Mouse (Mus musculus): ENCODE measurements around the gene Mdp1.

Gene Mdp1

GRCm38 (mm10) chr14:55659960-55660573 lies at the start of gene Mdp1:
Mdp1 (minus strand) TSS chr14:55660508.
- in situ Hi-C loops (cut with MboI; ENCODE audit: unreplicated experiment in 2 of 2), result loop anchor here in 1 of 2 experiments (25.0 kb wide), 1 partner anchor 227 kb away; the partner anchor contains the start of genes Cbln3 and Khnyn

GRCm38 (mm10) chr14:55709509-55709908 lies 49.2 kb upstream of the Mdp1 start:
- in situ Hi-C loops (cut with MboI; ENCODE audit: unreplicated experiment in 2 of 2), result no loop called here

GRCm38 (mm10) chr14:55707397-55707796 lies 47.1 kb upstream of the Mdp1 start:
- in situ Hi-C loops (cut with MboI; ENCODE audit: unreplicated experiment in 2 of 2), result no loop called here

- in situ Hi-C loops (cut with MboI; ENCODE audit: unreplicated experiment in 2 of 2), result no loop called here
These were observed 45.8 kb upstream of the Mdp1 start for GRCm38 (mm10) chr14:55706051-55706600.

- in situ Hi-C loops (cut with MboI; ENCODE audit: unreplicated experiment in 2 of 2), result no loop called here
These were observed 42.5 kb upstream of the Mdp1 start for GRCm38 (mm10) chr14:55702761-55703160.

- in situ Hi-C loops (cut with MboI; ENCODE audit: unreplicated experiment in 2 of 2), result no loop called here
These were observed 40.8 kb upstream of the Mdp1 start for GRCm38 (mm10) chr14:55701131-55701530.

GRCm38 (mm10) chr14:55697226-55697625 lies 36.9 kb upstream of the Mdp1 start:
- in situ Hi-C loops (cut with MboI; ENCODE audit: unreplicated experiment in 2 of 2), result no loop called here

- in situ Hi-C loops (cut with MboI; ENCODE audit: unreplicated experiment in 2 of 2), result loop anchor here in 1 of 2 experiments (10.0 kb wide), 1 partner anchor 215 kb away; the partner anchor contains the start of gene Sdr39u1
These were observed 29.1 kb upstream of the Mdp1 start for GRCm38 (mm10) chr14:55689433-55689832.

- in situ Hi-C loops (cut with MboI; ENCODE audit: unreplicated experiment in 2 of 2), result loop anchor here (5.0 to 10.0 kb wide), 2 partner anchors 60 to 223 kb away; partner anchors contain the start of gene Sdr39u1 (in 1 of the 2)
These were observed 21.8 kb upstream of the Mdp1 start for GRCm38 (mm10) chr14:55682118-55682493.

- in situ Hi-C loops (cut with MboI; ENCODE audit: unreplicated experiment in 2 of 2), result loop anchor here (5.0 to 10.0 kb wide), 2 partner anchors 61 to 223 kb away; partner anchors contain the start of gene Sdr39u1 (in 1 of the 2)
These were observed 21.1 kb upstream of the Mdp1 start, which contains the start of gene Tinf2 for GRCm38 (mm10) chr14:55681160-55682117. Tinf2 (minus strand) TSS chr14:55681820.

GRCm38 (mm10) chr14:55677615-55678014 lies 17.3 kb upstream of the Mdp1 start:
- in situ Hi-C loops (cut with MboI; ENCODE audit: unreplicated experiment in 2 of 2), result no loop called here

GRCm38 (mm10) chr14:55672741-55673060 lies 12.4 kb upstream of the Mdp1 start:
- in situ Hi-C loops (cut with MboI; ENCODE audit: unreplicated experiment in 2 of 2), result loop anchor here in 1 of 2 experiments (25.0 kb wide), 1 partner anchor 215 kb away; the partner anchor contains the start of genes Cbln3 and Khnyn

GRCm38 (mm10) chr14:55671833-55672740 lies 11.8 kb upstream of the Mdp1 start, which contains the start of the genes Gmpr2 and Nedd8:
Gmpr2 (plus strand) TSS chr14:55671941.
Nedd8 (minus strand) TSS chr14:55672124.
- in situ Hi-C loops (cut with MboI; ENCODE audit: unreplicated experiment in 2 of 2), result loop anchor here in 1 of 2 experiments (25.0 kb wide), 1 partner anchor 215 kb away; the partner anchor contains the start of genes Cbln3 and Khnyn

GRCm38 (mm10) chr14:55671486-55671832 lies 11.2 kb upstream of the Mdp1 start:
- in situ Hi-C loops (cut with MboI; ENCODE audit: unreplicated experiment in 2 of 2), result loop anchor here in 1 of 2 experiments (25.0 kb wide), 1 partner anchor 216 kb away; the partner anchor contains the start of genes Cbln3 and Khnyn

GRCm38 (mm10) chr14:55660636-55661035 lies 328 bp upstream of the Mdp1 start:
- in situ Hi-C loops (cut with MboI; ENCODE audit: unreplicated experiment in 2 of 2), result loop anchor here in 1 of 2 experiments (25.0 kb wide), 1 partner anchor 227 kb away; the partner anchor contains the start of genes Cbln3 and Khnyn

- in situ Hi-C loops (cut with MboI; ENCODE audit: unreplicated experiment in 2 of 2), result loop anchor here in 1 of 2 experiments (25.0 kb wide), 1 partner anchor 229 kb away; the partner anchor contains the start of genes Cbln3 and Khnyn
These were observed 2.3 kb downstream of the Mdp1 start for GRCm38 (mm10) chr14:55658011-55658410.

- in situ Hi-C loops (cut with MboI; ENCODE audit: unreplicated experiment in 2 of 2), result loop anchor here in 1 of 2 experiments (25.0 kb wide), 1 partner anchor 230 kb away; the partner anchor contains the start of genes Cbln3 and Khnyn
These were observed 3.4 kb downstream of the Mdp1 start for GRCm38 (mm10) chr14:55656935-55657334.

- in situ Hi-C loops (cut with MboI; ENCODE audit: unreplicated experiment in 2 of 2), result loop anchor here in 1 of 2 experiments (25.0 kb wide), 1 partner anchor 236 kb away; the partner anchor contains the start of genes Cbln3 and Khnyn
These were observed 8.8 kb downstream of the Mdp1 start for GRCm38 (mm10) chr14:55651528-55651927.

- in situ Hi-C loops (cut with MboI; ENCODE audit: unreplicated experiment in 2 of 2), result loop anchor here in 1 of 2 experiments (25.0 kb wide), 1 partner anchor 237 kb away; the partner anchor contains the start of genes Cbln3 and Khnyn
These were observed 10.4 kb downstream of the Mdp1 start, which contains the start of gene Tssk4 for GRCm38 (mm10) chr14:55649884-55650283. Tssk4 (plus strand) TSS chr14:55650184.
